9 mouse cellular contexts compared by ENCODE assay signal in the genomic region with DNA sequence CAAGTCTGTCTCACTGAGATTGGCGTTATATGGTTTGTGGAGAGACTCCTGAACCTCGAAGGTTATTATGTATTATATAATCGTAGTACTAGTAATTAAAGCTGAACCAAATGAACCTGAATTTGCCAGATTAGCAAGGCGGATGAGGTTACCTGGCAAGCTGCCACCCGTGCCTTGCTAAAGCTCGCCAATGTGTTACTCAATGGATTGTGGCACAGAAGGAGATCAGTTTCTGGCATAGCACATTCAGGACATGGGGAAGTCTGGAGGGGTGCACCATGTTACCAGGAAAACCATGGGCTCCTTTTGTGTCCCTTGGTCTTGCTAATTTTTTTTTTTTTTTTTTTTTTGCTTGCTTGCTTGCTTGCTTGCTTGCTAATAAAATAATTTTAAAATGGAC. TPM values are rescaled to one million over a fixed set of nuclear protein-coding genes. Genes with fewer than 3 reads are reported as not detected.
DNase-seq lines count a peak whose midpoint lies in the region; ATAC-seq lines count a peak whose summit lies in the region.
"Had no signal": no experiment of that assay in that cellular context is flagged by ENCODE, and none has a peak within 500 bp of the region (broad histone marks: within the 10 kb centered on the region; RNA-seq: fewer than 3 reads in every experiment).

No protein-coding gene starts in this region.

- no peaks in the 10 kb centered on the region for H3K27me3 ChIP-seq in hindbrain, embryonic 10.5 days (ENCODE audit: insufficient read depth, poor library complexity, severe bottlenecking)
- no peaks in the 10 kb centered on the region for H3K27me3 ChIP-seq in hindbrain, embryonic 11.5 days (ENCODE audit: control insufficient read depth, insufficient read depth, low read length)
- H3K27me3 ChIP-seq in hindbrain, embryonic 14.5 days (ENCODE audit: control insufficient read depth, insufficient read depth, low read length): no peaks in the 10 kb centered on the region
- H3K27me3 ChIP-seq in midbrain, embryonic 12.5 days: peaks cover 7% of the 10 kb centered on the region
- H3K27me3 ChIP-seq in intestine, embryonic 15.5 days (replicated peaks): peaks cover 5% of the 10 kb centered on the region

- DNase-seq in hindbrain, embryonic 10.5 days (ENCODE audit: low spot score): no peak
- DNase-seq in hindbrain, embryonic 11.5 days (ENCODE audit: low spot score): no peak
- DNase-seq in adrenal gland, postnatal 36 days: peak; percentile 25 to 33
- no peak for DNase-seq in hindbrain, embryonic 14.5 days (ENCODE audit: low spot score)
- DNase-seq in cerebellum, adult 8-10 months: no peak
- DNase-seq in retina, postnatal 1 day: no peak

- H3K4me3 ChIP-seq in hindbrain, embryonic 10.5 days: peak overlapping the region; percentile 48; the same call in 1 of the 2 replicates
- no peak overlapping the region for H3K4me3 ChIP-seq in hindbrain, embryonic 11.5 days (ENCODE audit: low read depth, low read length)
- peak overlapping the region; percentile 19; the same call in 1 of the 2 replicates for H3K4me3 ChIP-seq in hindbrain, embryonic 14.5 days (replicated peaks; ENCODE audit: low read length)
- no peak overlapping the region for H3K4me3 ChIP-seq in midbrain, embryonic 12.5 days
- H3K4me3 ChIP-seq in intestine, embryonic 15.5 days (replicated peaks): no peak overlapping the region

- H3K36me3 ChIP-seq in hindbrain, embryonic 10.5 days: no peaks in the 10 kb centered on the region
- H3K36me3 ChIP-seq in hindbrain, embryonic 11.5 days (ENCODE audit: control insufficient read depth, insufficient read depth, low read length): no peaks in the 10 kb centered on the region
- H3K36me3 ChIP-seq in hindbrain, embryonic 14.5 days (replicated peaks; ENCODE audit: control insufficient read depth, insufficient read depth): no peaks in the 10 kb centered on the region
- H3K36me3 ChIP-seq in midbrain, embryonic 12.5 days: no peaks in the 10 kb centered on the region
- H3K36me3 ChIP-seq in intestine, embryonic 15.5 days: no peaks in the 10 kb centered on the region

- H3K9ac ChIP-seq in hindbrain, embryonic 11.5 days (ENCODE audit: low read depth, low read length): no peak overlapping the region
- peak overlapping the region; percentile 48; the same call in 1 of the 2 replicates for H3K9ac ChIP-seq in hindbrain, embryonic 14.5 days
- H3K9ac ChIP-seq in midbrain, embryonic 12.5 days (replicated peaks): no peak overlapping the region
- no peak overlapping the region for H3K9ac ChIP-seq in intestine, embryonic 15.5 days

- H3K4me2 ChIP-seq in hindbrain, embryonic 11.5 days (replicated peaks; ENCODE audit: low read depth, low read length): no peak overlapping the region
- H3K4me2 ChIP-seq in hindbrain, embryonic 14.5 days (replicated peaks): peak overlapping the region; percentile 53
- H3K4me2 ChIP-seq in midbrain, embryonic 12.5 days (replicated peaks): peak overlapping the region; percentile 52; the same call in 1 of the 2 replicates
- no peak overlapping the region for H3K4me2 ChIP-seq in intestine, embryonic 15.5 days (replicated peaks)

- peaks cover 3% of the 10 kb centered on the region; the same call in 1 of the 2 replicates for H3K4me1 ChIP-seq in hindbrain, embryonic 10.5 days (replicated peaks)
- no peaks in the 10 kb centered on the region for H3K4me1 ChIP-seq in hindbrain, embryonic 11.5 days (replicated peaks; ENCODE audit: control insufficient read depth, insufficient read depth, low read length)
- H3K4me1 ChIP-seq in hindbrain, embryonic 14.5 days (replicated peaks; ENCODE audit: control insufficient read depth, insufficient read depth, low read length): peaks cover 6% of the 10 kb centered on the region; the same call in 1 of the 2 replicates
- peaks cover 12% of the 10 kb centered on the region for H3K4me1 ChIP-seq in midbrain, embryonic 12.5 days
- H3K4me1 ChIP-seq in intestine, embryonic 15.5 days (replicated peaks): no peaks in the 10 kb centered on the region

- no peak for ATAC-seq in hindbrain, embryonic 11.5 days (ENCODE audit: low FRiP score)
- ATAC-seq in hindbrain, embryonic 14.5 days (ENCODE audit: low FRiP score): no peak
- no peak for ATAC-seq in midbrain, embryonic 12.5 days (ENCODE audit: low FRiP score, low read depth)
- no peak for ATAC-seq in intestine, embryonic 15.5 days

- WGBS in hindbrain, embryonic 10.5 days: 94% methylated on average over 6 of the region's 6 CpGs
- WGBS in hindbrain, embryonic 11.5 days: 90% methylated on average over 6 of the region's 6 CpGs
- 73% methylated on average over 6 of the region's 6 CpGs for WGBS in hindbrain, embryonic 14.5 days
- WGBS in midbrain, embryonic 12.5 days: 92% methylated on average over 6 of the region's 6 CpGs
- 95% methylated on average over 6 of the region's 6 CpGs for WGBS in intestine, embryonic 15.5 days

- H3K9me3 ChIP-seq in hindbrain, embryonic 10.5 days: peaks cover 18% of the 10 kb centered on the region
- no peaks in the 10 kb centered on the region for H3K9me3 ChIP-seq in hindbrain, embryonic 11.5 days (ENCODE audit: control insufficient read depth, low read length)
- H3K9me3 ChIP-seq in hindbrain, embryonic 14.5 days (ENCODE audit: control insufficient read depth, low read length): 0 out of 2 replicates have a peak, but pooled peaks cover 9% of the 10 kb centered on the region
- peaks cover 8% of the 10 kb centered on the region for H3K9me3 ChIP-seq in midbrain, embryonic 12.5 days
- peaks cover 3% of the 10 kb centered on the region; the same call in 1 of the 2 replicates for H3K9me3 ChIP-seq in intestine, embryonic 15.5 days

- H3K27ac ChIP-seq in hindbrain, embryonic 10.5 days: no peak overlapping the region
- no peak overlapping the region for H3K27ac ChIP-seq in hindbrain, embryonic 11.5 days (ENCODE audit: low read depth, low read length)
- H3K27ac ChIP-seq in hindbrain, embryonic 14.5 days: no peak overlapping the region
- H3K27ac ChIP-seq in midbrain, embryonic 12.5 days (replicated peaks): no peak overlapping the region
- H3K27ac ChIP-seq in intestine, embryonic 15.5 days: no peak overlapping the region

RNA-seq across cellular contexts. Expression of a gene that starts 8.5 kb away (rescaled TPM):
- 0.25 TPM in 1 of 2 replicates, not detected in the other for polyA plus RNA-seq in hindbrain, embryonic 10.5 days (2016; fragmentation: Nextera tagmentation; extraction: Ambion mirVana)
- not detected in 2 replicates for polyA plus RNA-seq in hindbrain, embryonic 11.5 days (2014; fragmentation: Nextera tagmentation; extraction: Ambion mirVana)
- total RNA-seq in adrenal gland, postnatal 36 days (2021): under 1 TPM; 0.36 to 0.56 TPM
- 0.31 TPM in 1 of 2 replicates, not detected in the other for polyA plus RNA-seq in hindbrain, embryonic 14.5 days (2014; fragmentation: Nextera tagmentation; extraction: Ambion mirVana)
- polyA plus RNA-seq in midbrain, embryonic 12.5 days (2016; fragmentation: Nextera tagmentation; extraction: Ambion mirVana): not detected in 2 replicates
- 0.18 and 0.27 TPM in 2 replicates for polyA plus RNA-seq in intestine, embryonic 15.5 days (2015; fragmentation: Nextera tagmentation; extraction: Ambion mirVana)
- total RNA-seq: left cerebral cortex, adult 18-20 months had no signal

RNA-seq across cellular contexts. Expression of a gene that starts 8.7 kb away (rescaled TPM):
- 10.8 and 13.2 TPM in 2 replicates for polyA plus RNA-seq in hindbrain, embryonic 10.5 days (2016; fragmentation: Nextera tagmentation; extraction: Ambion mirVana)
- 12.8 and 15.4 TPM in 2 replicates for polyA plus RNA-seq in hindbrain, embryonic 11.5 days (2014; fragmentation: Nextera tagmentation; extraction: Ambion mirVana)
- 1 to 10 TPM; 3.1 to 4.0 TPM for total RNA-seq in adrenal gland, postnatal 36 days (2021)
- polyA plus RNA-seq in hindbrain, embryonic 14.5 days (2014; fragmentation: Nextera tagmentation; extraction: Ambion mirVana): 19.6 and 20.9 TPM in 2 replicates
- polyA plus RNA-seq in midbrain, embryonic 12.5 days (2016; fragmentation: Nextera tagmentation; extraction: Ambion mirVana): 16.6 and 18.1 TPM in 2 replicates
- 6.0 and 7.5 TPM in 2 replicates for polyA plus RNA-seq in intestine, embryonic 15.5 days (2015; fragmentation: Nextera tagmentation; extraction: Ambion mirVana)

RNA-seq across cellular contexts. Expression of a gene that starts 23.8 kb away (rescaled TPM):
- not detected in 2 replicates for polyA plus RNA-seq in hindbrain, embryonic 10.5 days (2016; fragmentation: Nextera tagmentation; extraction: Ambion mirVana)
- not detected in 2 replicates for polyA plus RNA-seq in hindbrain, embryonic 11.5 days (2014; fragmentation: Nextera tagmentation; extraction: Ambion mirVana)
- total RNA-seq in adrenal gland, postnatal 36 days (2021): not detected
- polyA plus RNA-seq in hindbrain, embryonic 14.5 days (2014; fragmentation: Nextera tagmentation; extraction: Ambion mirVana): not detected in 2 replicates
- polyA plus RNA-seq in midbrain, embryonic 12.5 days (2016; fragmentation: Nextera tagmentation; extraction: Ambion mirVana): not detected in 2 replicates
- not detected in 2 replicates for polyA plus RNA-seq in intestine, embryonic 15.5 days (2015; fragmentation: Nextera tagmentation; extraction: Ambion mirVana)
- total RNA-seq: left cerebral cortex, adult 18-20 months had no signal

RNA-seq across cellular contexts. Expression of a gene that starts 24.2 kb away (rescaled TPM):
- polyA plus RNA-seq in hindbrain, embryonic 10.5 days (2016; fragmentation: Nextera tagmentation; extraction: Ambion mirVana): 35.4 and 40.3 TPM in 2 replicates
- 32.1 and 40.0 TPM in 2 replicates for polyA plus RNA-seq in hindbrain, embryonic 11.5 days (2014; fragmentation: Nextera tagmentation; extraction: Ambion mirVana)
- 10 to 100 TPM in 1 of 2 experiments, 1 to 10 TPM in 1; 8.8 to 10.3 TPM for total RNA-seq in adrenal gland, postnatal 36 days (2021)
- polyA plus RNA-seq in hindbrain, embryonic 14.5 days (2014; fragmentation: Nextera tagmentation; extraction: Ambion mirVana): 33.5 and 34.0 TPM in 2 replicates
- polyA plus RNA-seq in midbrain, embryonic 12.5 days (2016; fragmentation: Nextera tagmentation; extraction: Ambion mirVana): 45.1 and 45.4 TPM in 2 replicates
- 23.6 and 24.6 TPM in 2 replicates for polyA plus RNA-seq in intestine, embryonic 15.5 days (2015; fragmentation: Nextera tagmentation; extraction: Ambion mirVana)

RNA-seq across cellular contexts. Expression of a gene that starts 44.9 kb away (rescaled TPM):
- polyA plus RNA-seq in hindbrain, embryonic 10.5 days (2016; fragmentation: Nextera tagmentation; extraction: Ambion mirVana): 3.9 and 4.2 TPM in 2 replicates
- polyA plus RNA-seq in hindbrain, embryonic 11.5 days (2014; fragmentation: Nextera tagmentation; extraction: Ambion mirVana): 2.4 and 3.5 TPM in 2 replicates
- total RNA-seq in adrenal gland, postnatal 36 days (2021): 1 to 10 TPM in 1 of 2 experiments, under 1 TPM in 1; 0.79 to 1.3 TPM
- polyA plus RNA-seq in hindbrain, embryonic 14.5 days (2014; fragmentation: Nextera tagmentation; extraction: Ambion mirVana): 1.7 and 2.8 TPM in 2 replicates
- 1.1 and 1.8 TPM in 2 replicates for polyA plus RNA-seq in midbrain, embryonic 12.5 days (2016; fragmentation: Nextera tagmentation; extraction: Ambion mirVana)
- polyA plus RNA-seq in intestine, embryonic 15.5 days (2015; fragmentation: Nextera tagmentation; extraction: Ambion mirVana): 2.7 and 3.4 TPM in 2 replicates

Comparison
In these comparisons a context has a peak if more than half of its experiments do, and no peak if none do; other contexts are left out.
1. H3K4me3 ChIP-seq: peak in hindbrain, embryonic 10.5 days (single experiment) and hindbrain, embryonic 14.5 days (single experiment); none in hindbrain, embryonic 11.5 days (single experiment), midbrain, embryonic 12.5 days (single experiment) and intestine, embryonic 15.5 days (single experiment).
2. H3K4me2 ChIP-seq: peak in hindbrain, embryonic 14.5 days (single experiment) and midbrain, embryonic 12.5 days (single experiment); none in hindbrain, embryonic 11.5 days (single experiment) and intestine, embryonic 15.5 days (single experiment).
3. DNase-seq: peak in adrenal gland, postnatal 36 days (2 of 2); none in hindbrain, embryonic 10.5 days (single experiment), hindbrain, embryonic 11.5 days (single experiment), hindbrain, embryonic 14.5 days (single experiment), cerebellum, adult 8-10 months (single experiment) and retina, postnatal 1 day (single experiment).